Comparison of ENCODE assay signal across 19 mouse cellular contexts in genomic region chr7:80796805-80797567, GRCm38 (mm10). TPM values are rescaled to one million over a fixed set of nuclear protein-coding genes. Genes with fewer than 3 reads are reported as not detected.
DNase-seq lines count a peak whose midpoint lies in the region; ATAC-seq and TF ChIP-seq lines count a peak whose summit lies in the region.
"Had no signal": no experiment of that assay in that cellular context is flagged by ENCODE, and none has a peak within 500 bp of the region (broad histone marks: within the 10 kb centered on the region; RNA-seq: fewer than 3 reads in every experiment).

No protein-coding gene starts in this region.

- peaks cover 45% of the 10 kb centered on the region for H3K4me1 ChIP-seq in kidney, embryonic 15.5 days
- H3K4me1 ChIP-seq in kidney, embryonic 14.5 days (ENCODE audit: control insufficient read depth, insufficient read depth, low read length) = peaks cover 9% of the 10 kb centered on the region
- H3K4me1 ChIP-seq in lung, postnatal 0 days (ENCODE audit: insufficient read depth, low read depth, low read length) = peaks cover 13% of the 10 kb centered on the region; the same call in 1 of the 2 replicates

- DNase-seq in lung, adult 18-20 months = peak; percentile 37 to 58
- DNase-seq in lung, postnatal 36 days = no peak
- peak; percentile 79 for DNase-seq in lung, postnatal 0 days (ENCODE audit: low spot score)
- DNase-seq in lung, postnatal 10 days = no peak
- peak; percentile 31 to 49 for DNase-seq in lung, postnatal 4 days
- no peak for DNase-seq in urinary bladder, postnatal 36 days (ENCODE audit: low spot score in 2 of 2)
- DNase-seq: adrenal gland, adult 2 months; adrenal gland, postnatal 25 days; cerebellum, adult 18-20 months; cerebellum, adult 9-11 months; cerebellum, postnatal 36 days; gastrocnemius, postnatal 10 days; heart, adult 2 months; heart, postnatal 14 days had no signal

- H3K27ac ChIP-seq in kidney, embryonic 15.5 days = 0 out of 2 replicates have a peak overlapping the region, but pooled peaks have one; percentile 32
- H3K27ac ChIP-seq in kidney, embryonic 14.5 days (ENCODE audit: low read depth, low read length) = no peak overlapping the region
- H3K27ac ChIP-seq in lung, postnatal 0 days (ENCODE audit: low read length) = peak overlapping the region; percentile 70
- H3K27ac ChIP-seq: forebrain, embryonic 15.5 days had no signal

- H3K36me3 ChIP-seq in kidney, embryonic 15.5 days = peaks cover 66% of the 10 kb centered on the region
- H3K36me3 ChIP-seq in kidney, embryonic 14.5 days (ENCODE audit: control insufficient read depth, insufficient read depth, low read length) = peaks cover 56% of the 10 kb centered on the region
- peaks cover 13% of the 10 kb centered on the region; the same call in 1 of the 2 replicates for H3K36me3 ChIP-seq in lung, postnatal 0 days (ENCODE audit: insufficient read depth, low read length)

- no peak overlapping the region for H3K9ac ChIP-seq in kidney, embryonic 15.5 days
- no peak overlapping the region for H3K9ac ChIP-seq in kidney, embryonic 14.5 days (ENCODE audit: low read depth, low read length)
- no peak overlapping the region for H3K9ac ChIP-seq in lung, postnatal 0 days (replicated peaks; ENCODE audit: low read depth)
- H3K9ac ChIP-seq: forebrain, embryonic 15.5 days; heart, embryonic 15.5 days had no signal

- no peaks in the 10 kb centered on the region for H3K9me3 ChIP-seq in kidney, embryonic 15.5 days (replicated peaks)
- H3K9me3 ChIP-seq in kidney, embryonic 14.5 days (ENCODE audit: control insufficient read depth, low read length) = no peaks in the 10 kb centered on the region
- no peaks in the 10 kb centered on the region for H3K9me3 ChIP-seq in lung, postnatal 0 days (ENCODE audit: low read length)
- H3K9me3 ChIP-seq: forebrain, embryonic 15.5 days; heart, embryonic 15.5 days had no signal

- WGBS in kidney, embryonic 15.5 days = 72% methylated on average over 15 of the region's 15 CpGs
- 76% methylated on average over 15 of the region's 15 CpGs for WGBS in kidney, embryonic 14.5 days
- 34% methylated on average over 15 of the region's 15 CpGs for WGBS in lung, postnatal 0 days

- TF ChIP-seq EP300 in lung, postnatal 0 days (IDR thresholded peaks at IDR 0.05) = peak; percentile 79

- H3K27me3 ChIP-seq in kidney, embryonic 15.5 days = no peaks in the 10 kb centered on the region
- H3K27me3 ChIP-seq in kidney, embryonic 14.5 days (ENCODE audit: control insufficient read depth, insufficient read depth, low read length) = no peaks in the 10 kb centered on the region
- no peaks in the 10 kb centered on the region for H3K27me3 ChIP-seq in lung, postnatal 0 days (replicated peaks; ENCODE audit: insufficient read depth, low read length)
- H3K27me3 ChIP-seq: forebrain, embryonic 15.5 days; heart, embryonic 15.5 days had no signal

- no peak overlapping the region for H3K4me2 ChIP-seq in kidney, embryonic 15.5 days
- no peak overlapping the region for H3K4me2 ChIP-seq in kidney, embryonic 14.5 days (replicated peaks; ENCODE audit: low read depth, low read length)
- 0 out of 2 replicates have a peak overlapping the region, but pooled peaks have one; percentile 18 for H3K4me2 ChIP-seq in lung, postnatal 0 days (replicated peaks; ENCODE audit: low read depth, low read length)
- H3K4me2 ChIP-seq: forebrain, embryonic 15.5 days; heart, embryonic 11.5 days; heart, embryonic 15.5 days had no signal

- ATAC-seq in kidney, embryonic 15.5 days (replicated peaks; ENCODE audit: low FRiP score) = no peak
- no peak for ATAC-seq in kidney, embryonic 14.5 days (ENCODE audit: low FRiP score, low TSS enrichment)
- ATAC-seq in lung, postnatal 0 days = peak; percentile 58
- ATAC-seq: forebrain, embryonic 15.5 days had no signal

- no peak overlapping the region for H3K4me3 ChIP-seq in kidney, embryonic 15.5 days (replicated peaks)
- H3K4me3 ChIP-seq in kidney, embryonic 14.5 days (ENCODE audit: low read length) = no peak overlapping the region
- no peak overlapping the region for H3K4me3 ChIP-seq in lung, postnatal 0 days (ENCODE audit: low read depth, low read length)
- H3K4me3 ChIP-seq: forebrain, embryonic 15.5 days; heart, adult 2 months; heart, embryonic 15.5 days had no signal

- no peak for TF ChIP-seq CTCF in lung, postnatal 0 days (IDR thresholded peaks at IDR 0.05)

RNA-seq across cellular contexts. Expression of gene Iqgap1, which starts 28.8 kb away (rescaled TPM):
- polyA plus RNA-seq in kidney, embryonic 15.5 days (2015; fragmentation: Nextera tagmentation; extraction: Ambion mirVana) = 95.2 and 95.3 TPM in 2 replicates
- 61.0 and 110 TPM in 2 replicates for polyA plus RNA-seq in kidney, embryonic 14.5 days (2014; fragmentation: Nextera tagmentation; extraction: Ambion mirVana)
- 153 and 183 TPM in 2 replicates for polyA plus RNA-seq in lung, postnatal 0 days (2015; fragmentation: Nextera tagmentation; extraction: Ambion mirVana)

Comparison
In these comparisons a context has a peak if more than half of its experiments do, and no peak if none do; other contexts are left out.
1. DNase-seq: peak in lung, adult 18-20 months (2 of 2), lung, postnatal 0 days (single experiment) and lung, postnatal 4 days (2 of 2); none in lung, postnatal 36 days (single experiment), lung, postnatal 10 days (single experiment) and urinary bladder, postnatal 36 days (0 of 2).